Mouse (Mus musculus): ENCODE measurements at regions not wholly inside any gene's neighbourhood (a gene's known extent, or its start where the extent isn't known, plus 50 kb on each side); places are given as distances from the start of the nearest gene placed in this dataset.

DNA sequence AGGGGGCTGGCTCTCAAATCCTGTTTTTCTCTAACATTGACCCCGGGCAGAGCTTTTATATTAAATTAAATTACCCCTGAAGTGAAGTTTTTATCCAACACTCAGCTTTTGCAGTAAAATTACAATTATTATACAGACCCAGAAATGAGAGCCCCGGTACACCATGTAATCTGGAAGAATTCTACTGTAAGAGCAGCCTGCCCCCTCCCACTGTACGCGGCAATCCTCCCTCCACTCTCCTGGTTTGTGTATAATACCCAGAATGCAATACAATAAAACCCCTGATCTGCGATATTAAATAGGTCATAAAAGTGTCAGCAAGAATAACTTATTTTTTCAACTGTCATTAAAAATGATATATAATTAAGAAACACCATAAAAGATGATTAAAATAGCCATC lies 492.3 kb downstream of the Ajap1 start:
- Histone ChIP-seq H3K79me2 (ENCODE audit: control insufficient read depth, insufficient read depth, low read length, poor library complexity) (no peaks in the 10 kb centered on the region), H3K27me3 (ENCODE audit: control insufficient read depth in 1 of 2, insufficient read depth in 2 of 2, low read length in 2 of 2) (no peaks in the 10 kb centered on the region), H3K36me3 (ENCODE audit: control insufficient read depth in 1 of 2, insufficient read depth in 2 of 2, low read length in 2 of 2) (no peaks in the 10 kb centered on the region), H3K4me1 (ENCODE audit: control insufficient read depth in 1 of 2, insufficient read depth in 2 of 2, low read length in 2 of 2) (no peaks in the 10 kb centered on the region), H3K4me3 (ENCODE audit: control insufficient read depth in 1 of 2, insufficient read depth in 1 of 2, low read depth in 2 of 2, low read length in 2 of 2) (no peak overlapping the region), H3K27ac (ENCODE audit: control insufficient read depth, low read depth, low read length) (no peak overlapping the region), H3K9ac (ENCODE audit: control insufficient read depth, low read depth, low read length, poor library complexity, severe bottlenecking) (no peak overlapping the region), H3K9me3 (replicated peaks; ENCODE audit: insufficient read depth, low read length) (no peaks in the 10 kb centered on the region)
- DNase-seq (ENCODE audit: low read depth, low spot score), result no peak
- TF ChIP-seq MXI1 (IDR thresholded peaks at IDR 0.05; ENCODE audit: low read depth, low read length) (no peak), ZKSCAN1 (IDR thresholded peaks at IDR 0.05; ENCODE audit: low read depth, low read length) (no peak), ZMIZ1 (IDR thresholded peaks at IDR 0.05; ENCODE audit: low read depth, low read length) (no peak)

DNA sequence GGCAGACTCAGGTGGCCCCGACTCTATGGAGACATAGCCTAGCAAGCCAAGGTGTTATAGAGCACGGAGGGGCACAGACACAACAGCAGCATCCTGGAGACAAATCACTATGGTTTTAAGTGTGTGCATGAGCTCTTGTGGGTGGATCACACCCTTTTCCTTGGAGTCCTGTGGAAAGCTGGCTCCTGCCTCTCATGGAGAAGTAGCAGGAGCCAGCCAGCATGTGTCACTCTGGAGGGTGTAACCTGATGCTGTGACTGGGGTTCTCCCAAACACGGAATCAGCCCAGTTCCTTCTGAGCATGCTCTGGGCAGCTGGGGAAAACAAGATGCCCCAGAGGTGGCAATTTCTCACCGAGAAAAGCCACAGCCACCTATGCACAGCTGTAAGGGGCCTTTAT lies 494.9 kb downstream of the Ajap1 start:
- H3K36me3 ChIP-seq (ENCODE audit: control insufficient read depth in 1 of 2, insufficient read depth in 2 of 2, low read length in 2 of 2), result no peaks in the 10 kb centered on the region
- no peak overlapping the region for H3K27ac ChIP-seq (ENCODE audit: control insufficient read depth, low read depth, low read length)
- no peak for DNase-seq (ENCODE audit: low read depth, low spot score)
- no peaks in the 10 kb centered on the region for H3K9me3 ChIP-seq (replicated peaks; ENCODE audit: insufficient read depth, low read length)
- no peak for TF ChIP-seq KAT2A (conservative IDR thresholded peaks at IDR 0.05; ENCODE audit: low read depth, low read length)
- no peak for TF ChIP-seq MXI1 (IDR thresholded peaks at IDR 0.05; ENCODE audit: low read depth, low read length)
- no peak for TF ChIP-seq SMC3 (IDR thresholded peaks at IDR 0.05; ENCODE audit: low read depth, low read length)
- no peak for TF ChIP-seq TAL1 (IDR thresholded peaks at IDR 0.05; ENCODE audit: low read length)
- no peak for TF ChIP-seq SIN3A (IDR thresholded peaks at IDR 0.05; ENCODE audit: low read length)
- TF ChIP-seq USF2 (IDR thresholded peaks at IDR 0.05; ENCODE audit: borderline replicate concordance in 1 of 2, insufficient read depth in 1 of 2, low read depth in 1 of 2, low read length in 2 of 2), result no peak
- no peak for TF ChIP-seq HCFC1 (IDR thresholded peaks at IDR 0.05; ENCODE audit: low read depth, low read length)
- TF ChIP-seq POLR2A (IDR thresholded peaks at IDR 0.05; ENCODE audit: control insufficient read depth in 1 of 2, insufficient read depth in 1 of 2, low read depth in 1 of 2, low read length in 2 of 2, poor library complexity in 1 of 2), result no peak
- TF ChIP-seq JUND (IDR thresholded peaks at IDR 0.05; ENCODE audit: low read depth, low read length), result no peak
- no peak for TF ChIP-seq CTCF (IDR thresholded peaks at IDR 0.05 in 2 of 3, conservative IDR thresholded peaks at IDR 0.05 in 1 of 3; ENCODE audit: control insufficient read depth in 1 of 3, insufficient read depth in 1 of 3, low read depth in 2 of 3, low read length in 3 of 3, poor library complexity in 1 of 3, severe bottlenecking in 1 of 3)
- no peak for TF ChIP-seq RAD21 (IDR thresholded peaks at IDR 0.05; ENCODE audit: low read depth, low read length)
- no peak for TF ChIP-seq ZMIZ1 (IDR thresholded peaks at IDR 0.05; ENCODE audit: low read depth, low read length)
- no peak for TF ChIP-seq UBTF (IDR thresholded peaks at IDR 0.05; ENCODE audit: borderline replicate concordance, insufficient read depth, low read depth, low read length)
- TF ChIP-seq ETS1 (IDR thresholded peaks at IDR 0.05; ENCODE audit: low read depth, low read length), result no peak
- no peak for TF ChIP-seq CHD1 (IDR thresholded peaks at IDR 0.05; ENCODE audit: low read depth, low read length)
- TF ChIP-seq MEF2A (IDR thresholded peaks at IDR 0.05; ENCODE audit: extremely low read depth, insufficient replicate concordance, low read depth, low read length, poor library complexity, severe bottlenecking), result no peak
- no peak for TF ChIP-seq RCOR1 (IDR thresholded peaks at IDR 0.05; ENCODE audit: low read depth, low read length)
- no peak for TF ChIP-seq POLR2AphosphoS5 (IDR thresholded peaks at IDR 0.05; ENCODE audit: borderline replicate concordance, low read depth, low read length)
- no peak overlapping the region for H3K9ac ChIP-seq (ENCODE audit: control insufficient read depth, low read depth, low read length, poor library complexity, severe bottlenecking)
- no peaks in the 10 kb centered on the region for H3K4me1 ChIP-seq (ENCODE audit: control insufficient read depth in 1 of 2, insufficient read depth in 2 of 2, low read length in 2 of 2)
- no peak overlapping the region for H3K4me3 ChIP-seq (ENCODE audit: control insufficient read depth in 1 of 2, insufficient read depth in 1 of 2, low read depth in 2 of 2, low read length in 2 of 2)
- H3K79me2 ChIP-seq (ENCODE audit: control insufficient read depth, insufficient read depth, low read length, poor library complexity), result no peaks in the 10 kb centered on the region
- H3K27me3 ChIP-seq (ENCODE audit: control insufficient read depth in 1 of 2, insufficient read depth in 2 of 2, low read length in 2 of 2), result no peaks in the 10 kb centered on the region
